Mouse (Mus musculus) retina, postnatal 7 days (tissue): ENCODE measurements around the gene Lrpap1.
A peak's percentile ranks its signal among the peaks of the same experiment; 100 is the strongest.

ENCODE experiments used
- DNase-seq: peaks from one replicate; pipeline ENCODE4 v3.0.0-alpha.2; 2012; ENCODE audit warnings: low read depth, low spot score

Lrpap1 gene

GRCm38 (mm10) chr5:35057582-35057981 lies 48.0 kb downstream of the Lrpap1 start:
- DNase-seq, result no peak

DNA sequence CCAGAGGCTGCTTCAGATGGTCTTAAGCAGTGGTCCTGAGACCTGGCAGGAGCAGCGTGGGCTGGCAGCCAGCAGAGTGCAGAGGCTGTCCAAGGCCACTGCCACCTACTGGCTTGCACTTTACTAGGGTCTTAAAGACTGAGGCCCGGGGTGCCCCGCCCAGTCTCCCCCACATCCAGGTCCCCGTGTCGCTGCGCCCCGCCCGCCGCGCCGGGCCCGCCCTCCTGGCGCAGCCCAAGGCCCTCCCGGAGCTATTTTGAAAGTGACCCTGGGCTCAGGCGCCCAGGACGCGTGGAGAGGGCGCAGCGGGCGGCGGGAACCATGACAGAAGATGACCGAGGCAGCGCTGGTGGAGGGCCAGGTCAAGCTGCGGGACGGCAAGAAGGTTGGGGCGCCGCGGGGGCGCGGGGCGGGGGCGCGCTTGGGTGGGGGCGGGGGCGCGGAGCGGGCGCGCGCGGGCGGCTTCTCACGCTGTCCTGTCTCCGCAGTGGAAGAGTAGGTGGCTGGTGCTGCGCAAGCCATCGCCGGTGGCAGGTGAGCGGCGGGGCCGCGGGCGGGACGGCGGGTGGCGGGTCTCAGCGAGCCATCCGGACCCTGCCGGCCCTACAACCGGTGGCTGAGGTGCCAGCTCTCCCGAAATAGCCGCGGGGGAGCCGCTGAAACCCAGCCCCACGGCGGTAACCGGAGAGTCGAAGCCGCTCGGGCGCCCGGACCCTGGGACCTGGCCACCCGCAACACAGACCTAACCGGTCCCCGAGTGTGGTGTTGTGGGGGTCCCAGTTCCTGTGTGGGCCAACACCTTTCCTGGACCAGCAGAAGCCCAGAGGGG lies 48.7 kb downstream of the Lrpap1 start, which contains the start of gene Dok7:
Gene Dok7 (plus strand): TSS at position 163 of the 829 bp plus-strand sequence.
- DNase-seq, result peak; percentile 60

GRCm38 (mm10) chr5:35055076-35055475 lies 50.5 kb downstream of the Lrpap1 start:
- no peak for DNase-seq

- no peak for DNase-seq
These were observed 50.9 kb downstream of the Lrpap1 start for GRCm38 (mm10) chr5:35054628-35055027.

GRCm38 (mm10) chr5:35050541-35050940 lies 55.0 kb downstream of the Lrpap1 start:
- no peak for DNase-seq

GRCm38 (mm10) chr5:35043110-35043451 lies 62.5 kb downstream of the Lrpap1 start:
- DNase-seq, result peak; percentile 79

DNA sequence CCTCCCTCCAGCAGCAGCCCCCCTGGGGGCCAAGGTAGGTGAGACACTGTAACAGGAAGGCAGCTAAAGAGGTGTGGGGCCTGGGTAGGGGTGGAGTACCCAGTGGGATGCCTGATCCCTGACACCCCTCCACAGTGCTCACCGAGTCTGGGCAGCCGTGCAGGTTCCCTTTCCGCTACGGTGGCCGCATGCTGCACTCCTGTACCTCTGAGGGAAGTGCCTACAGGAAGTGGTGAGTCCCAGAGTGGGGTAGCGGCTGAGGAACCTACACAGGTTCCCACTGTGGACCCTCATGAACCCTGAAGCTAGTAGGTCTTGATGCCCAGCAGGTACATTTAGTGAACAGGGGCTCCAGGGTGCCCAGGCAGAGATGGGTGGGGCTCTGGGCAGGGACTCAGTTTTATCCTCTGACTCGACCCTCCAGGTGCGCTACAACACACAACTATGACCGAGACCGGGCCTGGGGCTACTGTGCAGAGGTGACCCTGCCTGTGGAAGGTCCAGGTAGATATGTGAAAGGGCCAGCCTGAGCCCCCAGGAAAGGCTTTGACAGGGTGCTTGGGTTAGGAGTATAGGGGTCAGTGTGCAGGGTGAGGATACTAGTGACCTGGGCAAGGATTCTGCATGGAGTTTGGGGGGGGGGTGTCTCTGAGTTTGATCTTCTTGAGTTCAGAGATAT lies 63.0 kb downstream of the Lrpap1 start:
- DNase-seq, result no peak
